Mouse (Mus musculus): ENCODE measurements around the gene Erich4. TPM values are rescaled to one million over a fixed set of nuclear protein-coding genes. Genes with fewer than 3 reads are reported as not detected.

Erich4 gene
- not detected for polyA plus RNA-seq (2015; fragmentation: Illumina TruSeq; extraction: RNeasy Lipid Tissue Mini Kit (QIAGEN cat#74804); ENCODE audit: insufficient read depth, low replicate concordance)

DNA sequence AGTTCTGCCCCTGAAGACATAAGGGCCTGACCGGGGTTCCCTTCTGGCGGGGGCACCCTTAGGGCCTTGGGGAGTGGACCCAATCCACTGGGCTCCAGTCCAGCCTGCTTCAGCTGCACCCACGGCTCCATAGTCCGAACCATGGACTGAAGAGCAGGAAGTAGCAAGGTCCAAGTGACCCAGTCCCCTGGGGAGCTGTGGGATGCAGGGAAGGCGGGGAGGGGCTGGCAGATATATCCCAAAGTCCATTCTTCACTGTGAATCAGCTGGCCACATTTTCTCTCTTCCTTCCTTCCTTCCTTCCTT, at the start of gene Erich4:
Erich4 (minus strand) TSS at position 187 of the 306 bp plus-strand sequence.

DNA sequence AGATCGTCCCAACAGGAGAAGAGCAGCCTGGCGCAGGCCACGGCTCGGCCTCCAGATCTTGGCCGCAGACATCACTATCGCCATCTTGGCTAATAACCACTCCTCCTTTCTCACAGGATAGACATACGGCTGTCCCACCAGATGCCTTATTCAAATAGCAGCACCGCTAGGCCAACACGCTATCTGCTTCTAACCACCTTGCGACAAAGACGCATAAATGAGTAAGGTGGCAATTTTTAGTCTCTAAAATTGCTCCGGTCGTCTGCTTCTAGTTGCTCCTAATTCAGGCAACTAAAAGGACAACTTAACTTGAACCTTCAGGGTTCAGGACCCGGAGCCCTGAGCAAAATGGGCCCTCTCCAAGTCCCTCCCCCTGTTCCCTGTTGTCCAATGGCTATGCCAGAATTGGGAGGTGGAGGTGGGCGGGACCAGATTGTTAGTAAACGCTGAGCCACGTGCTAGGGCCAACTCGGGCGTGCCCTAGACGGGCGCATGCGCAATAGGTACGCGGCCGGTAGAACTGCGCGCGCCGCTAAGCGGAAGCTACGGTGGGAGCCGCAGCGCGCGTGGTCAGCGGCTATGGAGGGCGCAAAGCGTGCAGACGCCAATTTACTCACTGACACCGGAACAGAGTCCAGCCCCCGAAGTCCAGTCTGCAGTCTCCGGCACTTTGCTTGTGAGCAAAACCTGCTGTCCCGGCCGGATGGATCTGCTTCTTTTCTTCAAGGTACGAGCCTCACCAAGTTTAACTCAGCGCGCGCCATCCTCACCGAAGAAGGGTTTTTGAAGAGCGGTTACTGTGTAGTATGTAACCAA, 43.2 kb upstream of the Erich4 start, which contains the start of the genes Bckdha and Exosc5:
Bckdha (minus strand) TSS at position 325 of the 816 bp plus-strand sequence.
Exosc5 (plus strand) TSS at position 508 of the 816 bp plus-strand sequence.

GRCm38 (mm10) chr7:25626509-25627430, 11.1 kb upstream of the Erich4 start, which contains the start of gene B3gnt8:
B3gnt8 (plus strand) TSS chr7:25626654.

DNA sequence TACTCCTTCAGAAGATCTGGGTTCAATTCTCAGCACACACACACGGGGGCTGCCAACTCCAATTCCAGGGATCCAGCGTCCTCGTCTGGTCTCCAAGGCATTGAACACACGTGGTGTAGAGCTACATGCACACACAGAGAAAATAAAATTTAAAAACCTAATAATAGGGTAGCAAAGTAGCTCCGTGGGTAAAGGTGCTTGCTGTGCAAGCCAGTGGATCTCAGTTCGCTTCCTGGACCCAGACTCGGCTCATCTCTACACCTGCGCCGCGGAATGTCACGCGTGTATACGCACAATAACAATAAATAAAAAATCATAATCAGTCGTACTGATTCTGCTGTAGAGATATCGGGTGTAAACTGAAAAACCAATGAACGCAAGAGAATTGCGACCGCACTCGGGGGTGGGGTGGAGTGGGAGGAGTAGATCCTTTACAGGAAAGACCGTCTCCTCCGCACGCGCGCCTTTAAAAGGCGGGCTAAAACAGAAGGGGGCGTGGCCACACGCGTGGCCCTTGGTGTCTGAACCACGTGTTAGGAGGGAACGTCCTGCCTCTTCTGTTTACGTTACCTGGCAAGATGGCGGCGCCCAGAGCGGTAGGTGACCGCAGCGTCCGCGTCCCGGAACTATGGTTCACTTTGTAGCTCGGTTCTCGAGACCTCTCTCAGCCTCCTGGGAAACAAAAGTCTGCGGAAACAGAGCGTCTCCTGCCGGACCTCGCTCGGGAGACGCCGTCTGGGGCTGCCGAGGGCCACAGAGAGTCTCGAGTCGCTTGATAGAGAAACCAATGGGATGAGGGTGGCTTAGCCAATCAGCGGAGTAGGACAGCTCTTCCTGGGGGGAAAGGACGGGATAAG, 3.4 kb upstream of the Erich4 start, which contains the start of gene Dmac2:
Dmac2 (plus strand) TSS at position 550 of the 857 bp plus-strand sequence.

Other genes with a start within 250 kb of the Erich4 start
- gene Cnfn, start 246.2 kb downstream of the Erich4 start, polyA plus RNA-seq (2015; fragmentation: Illumina TruSeq; extraction: RNeasy Lipid Tissue Mini Kit (QIAGEN cat#74804); ENCODE audit: insufficient read depth, low replicate concordance) = not detected
- 9.6 TPM for gene Lipe, start 217.2 kb downstream of the Erich4 start, polyA plus RNA-seq (2015; fragmentation: Illumina TruSeq; extraction: RNeasy Lipid Tissue Mini Kit (QIAGEN cat#74804); ENCODE audit: insufficient read depth, low replicate concordance)
- not detected for gene Cxcl17, start 203.0 kb downstream of the Erich4 start, polyA plus RNA-seq (2015; fragmentation: Illumina TruSeq; extraction: RNeasy Lipid Tissue Mini Kit (QIAGEN cat#74804); ENCODE audit: insufficient read depth, low replicate concordance)
- 51.9 TPM for gene Ceacam1, start 138.3 kb downstream of the Erich4 start, polyA plus RNA-seq (2015; fragmentation: Illumina TruSeq; extraction: RNeasy Lipid Tissue Mini Kit (QIAGEN cat#74804); ENCODE audit: insufficient read depth, low replicate concordance)
- gene Ceacam2, start 76.0 kb downstream of the Erich4 start, polyA plus RNA-seq (2015; fragmentation: Illumina TruSeq; extraction: RNeasy Lipid Tissue Mini Kit (QIAGEN cat#74804); ENCODE audit: insufficient read depth, low replicate concordance) = 2.8 TPM
- 121 TPM for gene Dmac2, start 3.5 kb upstream of the Erich4 start, polyA plus RNA-seq (2015; fragmentation: Illumina TruSeq; extraction: RNeasy Lipid Tissue Mini Kit (QIAGEN cat#74804); ENCODE audit: insufficient read depth, low replicate concordance)
- gene B3gnt8, start 10.8 kb upstream of the Erich4 start, polyA plus RNA-seq (2015; fragmentation: Illumina TruSeq; extraction: RNeasy Lipid Tissue Mini Kit (QIAGEN cat#74804); ENCODE audit: insufficient read depth, low replicate concordance) = 4.2 TPM
- 4.6 TPM for gene Bckdha, start 43.1 kb upstream of the Erich4 start, polyA plus RNA-seq (2015; fragmentation: Illumina TruSeq; extraction: RNeasy Lipid Tissue Mini Kit (QIAGEN cat#74804); ENCODE audit: insufficient read depth, low replicate concordance)
- 15.9 TPM for gene Exosc5, start 43.3 kb upstream of the Erich4 start, polyA plus RNA-seq (2015; fragmentation: Illumina TruSeq; extraction: RNeasy Lipid Tissue Mini Kit (QIAGEN cat#74804); ENCODE audit: insufficient read depth, low replicate concordance)
- gene Tmem91, start 59.3 kb upstream of the Erich4 start, polyA plus RNA-seq (2015; fragmentation: Illumina TruSeq; extraction: RNeasy Lipid Tissue Mini Kit (QIAGEN cat#74804); ENCODE audit: insufficient read depth, low replicate concordance) = 0.47 TPM
- gene B9d2, start 64.9 kb upstream of the Erich4 start, polyA plus RNA-seq (2015; fragmentation: Illumina TruSeq; extraction: RNeasy Lipid Tissue Mini Kit (QIAGEN cat#74804); ENCODE audit: insufficient read depth, low replicate concordance) = 9.7 TPM
- 91.7 TPM for gene Tgfb1, start 71.1 kb upstream of the Erich4 start, polyA plus RNA-seq (2015; fragmentation: Illumina TruSeq; extraction: RNeasy Lipid Tissue Mini Kit (QIAGEN cat#74804); ENCODE audit: insufficient read depth, low replicate concordance)
- gene Ccdc97, start 103.2 kb upstream of the Erich4 start, polyA plus RNA-seq (2015; fragmentation: Illumina TruSeq; extraction: RNeasy Lipid Tissue Mini Kit (QIAGEN cat#74804); ENCODE audit: insufficient read depth, low replicate concordance) = 33.3 TPM
- 94.5 TPM for gene Hnrnpul1, start 138.9 kb upstream of the Erich4 start, polyA plus RNA-seq (2015; fragmentation: Illumina TruSeq; extraction: RNeasy Lipid Tissue Mini Kit (QIAGEN cat#74804); ENCODE audit: insufficient read depth, low replicate concordance)
- gene Axl, start 172.8 kb upstream of the Erich4 start, polyA plus RNA-seq (2015; fragmentation: Illumina TruSeq; extraction: RNeasy Lipid Tissue Mini Kit (QIAGEN cat#74804); ENCODE audit: insufficient read depth, low replicate concordance) = 106 TPM
- 2.3 TPM for gene Cyp2s1, start 201.0 kb upstream of the Erich4 start, polyA plus RNA-seq (2015; fragmentation: Illumina TruSeq; extraction: RNeasy Lipid Tissue Mini Kit (QIAGEN cat#74804); ENCODE audit: insufficient read depth, low replicate concordance)